ENCODE assay signal across 9 mouse cellular contexts in genomic region chr13:6636520-6636919, GRCm38 (mm10). TPM values are rescaled to one million over a fixed set of nuclear protein-coding genes. Genes with fewer than 3 reads are reported as not detected.
DNase-seq lines count a peak whose midpoint lies in the region; ATAC-seq and TF ChIP-seq lines count a peak whose summit lies in the region.
"Had no signal": no experiment of that assay in that cellular context is flagged by ENCODE, and none has a peak within 500 bp of the region (broad histone marks: within the 10 kb centered on the region; RNA-seq: fewer than 3 reads in every experiment).

No protein-coding gene starts in this region.

- H3K79me3 ChIP-seq in C2C12 (ENCODE audit: low read depth) = no peaks in the 10 kb centered on the region

- peak overlapping the region; percentile 67 for H3K27ac ChIP-seq in heart, embryonic 11.5 days (ENCODE audit: low read depth, low read length)

- H3K9me3 ChIP-seq in heart, embryonic 11.5 days (replicated peaks; ENCODE audit: control insufficient read depth, low read length) = no peaks in the 10 kb centered on the region

- 63% methylated on average over 6 of the region's 6 CpGs for WGBS in heart, embryonic 11.5 days (ENCODE audit: insufficient replicate concordance)

- H3K36me3 ChIP-seq in heart, embryonic 11.5 days (ENCODE audit: control insufficient read depth, insufficient read depth, low read length) = no peaks in the 10 kb centered on the region
- H3K36me3 ChIP-seq in C2C12 (ENCODE audit: control insufficient read depth, insufficient read depth) = no peaks in the 10 kb centered on the region

- H3K4me2 ChIP-seq in heart, embryonic 11.5 days = no peak overlapping the region

- no peaks in the 10 kb centered on the region for H3K79me2 ChIP-seq in C2C12 (ENCODE audit: control insufficient read depth, insufficient read depth)

- no peak overlapping the region for H3ac ChIP-seq in C2C12 (ENCODE audit: control insufficient read depth, insufficient read length, low read depth)

- H3K4me1 ChIP-seq in heart, embryonic 11.5 days (ENCODE audit: control insufficient read depth, insufficient read depth, low read length) = peaks cover 54% of the 10 kb centered on the region

- no peaks in the 10 kb centered on the region for H3K27me3 ChIP-seq in heart, embryonic 11.5 days (ENCODE audit: control insufficient read depth, insufficient read depth, low read length)
- H3K27me3 ChIP-seq in C2C12 (ENCODE audit: control insufficient read depth, insufficient read depth, insufficient read length) = no peaks in the 10 kb centered on the region

- no peak overlapping the region for H3K4me3 ChIP-seq in heart, embryonic 11.5 days (ENCODE audit: low read depth, low read length)
- H3K4me3 ChIP-seq in C2C12 (ENCODE audit: insufficient read depth, poor library complexity, severe bottlenecking) = no peak overlapping the region

- no peak for DNase-seq in heart, postnatal 25 days (ENCODE audit: low spot score)
- peak; percentile 39 for DNase-seq in adrenal gland, postnatal 14 days
- peak; percentile 19 for DNase-seq in lung, postnatal 14 days
- no peak for DNase-seq in natural killer cell, adult 2 months (ENCODE audit: low spot score in 2 of 2)
- no peak for DNase-seq in left cerebral cortex, postnatal 36 days (ENCODE audit: low spot score in 2 of 2)
- DNase-seq in spleen, adult 12 weeks (ENCODE audit: low spot score) = no peak
- DNase-seq: layer of hippocampus, adult 9-11 months had no signal

- intact Hi-C loops in heart, postnatal 25 days (cut with DNase I) = loop anchor here (5.0 kb wide), 1 partner anchor 51 kb away; no protein-coding TSS in a partner anchor
- intact Hi-C loops in left cerebral cortex, postnatal 36 days (cut with DNase I) = no loop called here

- TF ChIP-seq CTCF in C2C12 (IDR thresholded peaks at IDR 0.05; ENCODE audit: control insufficient read depth, insufficient read depth, insufficient read length) = no peak

- H3K9ac ChIP-seq in heart, embryonic 11.5 days (ENCODE audit: low read depth, low read length) = no peak overlapping the region

- ATAC-seq in heart, embryonic 11.5 days (replicated peaks; ENCODE audit: insufficient number of reproducible peaks, low FRiP score, low TSS enrichment) = no peak

TF ChIP-seq in C2C12, 6 proteins besides CTCF, POLR2A, EP300 and RAD21:
- TF ChIP-seq FOSL1 (IDR thresholded peaks at IDR 0.05; ENCODE audit: insufficient read depth, low read length, poor library complexity, severe bottlenecking) (no peak), CEBPB (IDR thresholded peaks at IDR 0.05; ENCODE audit: low read depth) (peak; percentile 74), MYOD1 (IDR thresholded peaks at IDR 0.05; ENCODE audit: control insufficient read depth, insufficient read length, low read depth) (no peak)

RNA-seq across cellular contexts. Expression of gene Pfkp, which starts 12.1 kb away (rescaled TPM):
- polyA plus RNA-seq in heart, embryonic 11.5 days (2014; fragmentation: Nextera tagmentation; extraction: Ambion mirVana) = 143 and 184 TPM in 2 replicates
- total RNA-seq in heart, postnatal 25 days (2021) = 10 to 100 TPM; 64.5 to 69.1 TPM
- 38.7 TPM for polyA plus RNA-seq in C2C12 (2012; fragmentation: generic; extraction: Trizol)
- 50.8 and 57.1 TPM in 2 replicates for total RNA-seq in adrenal gland, postnatal 14 days (2021)
- 100 to 1,000 TPM; 266 to 272 TPM for total RNA-seq in left cerebral cortex, postnatal 36 days (2021)

Comparison
In these comparisons a context has a peak if more than half of its experiments do, and no peak if none do; other contexts are left out.
1. DNase-seq: peak in adrenal gland, postnatal 14 days (single experiment) and lung, postnatal 14 days (single experiment); none in heart, postnatal 25 days (single experiment), natural killer cell, adult 2 months (0 of 2), left cerebral cortex, postnatal 36 days (0 of 2) and spleen, adult 12 weeks (single experiment).